Mouse (Mus musculus): ENCODE measurements around the gene Crtc1. TPM values are rescaled to one million over a fixed set of nuclear protein-coding genes. Genes with fewer than 3 reads are reported as not detected.

Gene Crtc1
- total RNA-seq, 4 experiments from 2014 or later: 7.5 to 9.8 (median 7.6) TPM

GRCm38 (mm10) chr8:70351035-70351999 is 88.1 kb downstream of the Crtc1 start:
- DNase-seq (ENCODE audit: low spot score): no peak

GRCm38 (mm10) chr8:70347860-70348420 is 91.4 kb downstream of the Crtc1 start:
- no peak for DNase-seq (ENCODE audit: low spot score)

GRCm38 (mm10) chr8:70347443-70347842 is 91.9 kb downstream of the Crtc1 start:
- no peak for DNase-seq (ENCODE audit: low spot score)

GRCm38 (mm10) chr8:70344279-70344678 is 95.1 kb downstream of the Crtc1 start:
- no peak for DNase-seq (ENCODE audit: low spot score)

GRCm38 (mm10) chr8:70343696-70344095 is 95.7 kb downstream of the Crtc1 start:
- DNase-seq (ENCODE audit: low spot score): no peak

- no peak for DNase-seq (ENCODE audit: low spot score)
Measured at GRCm38 (mm10) chr8:70343076-70343475, 96.3 kb downstream of the Crtc1 start.

GRCm38 (mm10) chr8:70342007-70342406 is 97.4 kb downstream of the Crtc1 start:
- no peak for DNase-seq (ENCODE audit: low spot score)

GRCm38 (mm10) chr8:70340659-70341058 is 98.7 kb downstream of the Crtc1 start:
- DNase-seq (ENCODE audit: low spot score): no peak

- no peak for DNase-seq (ENCODE audit: low spot score)
Measured at GRCm38 (mm10) chr8:70338931-70339330, 100.4 kb downstream of the Crtc1 start.

- DNase-seq (ENCODE audit: low spot score): no peak
Measured at GRCm38 (mm10) chr8:70332878-70333202, 106.5 kb downstream of the Crtc1 start.

Other genes with a start within 250 kb of the Crtc1 start
- gene Slc25a42, start 227.3 kb downstream of the Crtc1 start, total RNA-seq (2022): 10 to 100 TPM; 43.7 to 67.9 (median 57.0) TPM
- 10 to 100 TPM; 39.4 to 47.4 (median 41.7) TPM for gene Sugp2, start 205.4 kb downstream of the Crtc1 start, total RNA-seq (2022)
- gene Armc6, start 205.1 kb downstream of the Crtc1 start, total RNA-seq (2022): 1 to 10 TPM; 6.8 to 9.0 (median 7.4) TPM
- gene Homer3, start 156.8 kb downstream of the Crtc1 start, total RNA-seq (2022): 1 to 10 TPM; 7.8 to 9.1 (median 8.0) TPM
- gene Ddx49, start 137.1 kb downstream of the Crtc1 start, total RNA-seq (2022): 10 to 100 TPM; 26.0 to 34.5 (median 31.9) TPM
- 100 to 1,000 TPM; 148 to 165 (median 161) TPM for gene Cope, start 137.1 kb downstream of the Crtc1 start, total RNA-seq (2022)
- gene Cers1, start 123.8 kb downstream of the Crtc1 start, total RNA-seq (2022): under 1 TPM; 0.14 to 0.53 (median 0.38) TPM
- under 1 TPM in 3 of 4 experiments, not detected in 1; 0.23 to 0.85 (median 0.41) TPM for gene Gdf1, start 109.8 kb downstream of the Crtc1 start, total RNA-seq (2022)
- gene Upf1, start 86.3 kb downstream of the Crtc1 start, total RNA-seq (2022): 10 to 100 TPM; 46.7 to 48.8 (median 47.5) TPM
- gene Comp, start 66.0 kb downstream of the Crtc1 start, total RNA-seq (2022): 1 to 10 TPM; 4.7 to 7.7 (median 6.2) TPM
- 1 to 10 TPM; 8.1 to 9.3 (median 8.4) TPM for gene Klhl26, start 37.4 kb upstream of the Crtc1 start, total RNA-seq (2022)
- gene Tmem59l, start 47.8 kb upstream of the Crtc1 start, total RNA-seq (2022): not detected
- under 1 TPM in 2 of 4 experiments, not detected in 2; 0.57 to 0.97 TPM for gene Crlf1, start 53.6 kb upstream of the Crtc1 start, total RNA-seq (2022)
- gene Rex1bd, start 67.2 kb upstream of the Crtc1 start, total RNA-seq (2022): 100 to 1,000 TPM; 118 to 133 (median 124) TPM
- gene Uba52, start 71.2 kb upstream of the Crtc1 start, total RNA-seq (2022): 1,000 to 10,000 TPM; 1,436 to 1,703 (median 1,558) TPM
- gene Fkbp8, start 88.1 kb upstream of the Crtc1 start, total RNA-seq (2022): 100 to 1,000 TPM; 135 to 145 (median 137) TPM
- gene Kxd1, start 88.4 kb upstream of the Crtc1 start, total RNA-seq (2022): 100 to 1,000 TPM in 3 of 4 experiments, 10 to 100 TPM in 1; 97.9 to 114 (median 103) TPM
- gene Ell, start 99.9 kb upstream of the Crtc1 start, total RNA-seq (2022): 10 to 100 TPM in 3 of 4 experiments, 1 to 10 TPM in 1; 9.3 to 12.4 (median 10.6) TPM
- 10 to 100 TPM; 15.5 to 37.5 (median 23.7) TPM for gene Isyna1, start 154.8 kb upstream of the Crtc1 start, total RNA-seq (2022)
- 10 to 100 TPM; 29.1 to 34.1 (median 31.3) TPM for gene Ssbp4, start 169.3 kb upstream of the Crtc1 start, total RNA-seq (2022)
- 1 to 10 TPM; 1.4 to 2.3 (median 1.8) TPM for gene Lrrc25, start 176.6 kb upstream of the Crtc1 start, total RNA-seq (2022)
- gene Gdf15, start 192.9 kb upstream of the Crtc1 start, total RNA-seq (2022): 1 to 10 TPM in 2 of 4 experiments, under 1 TPM in 2; 0.69 to 1.9 (median 1.2) TPM
- gene Pgpep1, start 220.8 kb upstream of the Crtc1 start, total RNA-seq (2022): 10 to 100 TPM; 40.0 to 57.7 (median 44.4) TPM
- 10 to 100 TPM; 57.9 to 67.1 (median 63.4) TPM for gene Lsm4, start 233.7 kb upstream of the Crtc1 start, total RNA-seq (2022)